Mouse (Mus musculus) ES-E14 (cell line): ENCODE measurements around the gene Nomo1.

Experiments
- CHD2 ChIP-seq: IDR thresholded peaks from 2 replicates; pipeline ENCODE4 v1.6.1; 2014; ENCODE audit warnings: mild to moderate bottlenecking, low read depth, low read length, inconsistent platforms
- HCFC1 ChIP-seq: IDR thresholded peaks from 2 replicates; pipeline ENCODE4 v1.6.1; 2012; ENCODE audit warnings: low read length, inconsistent platforms, borderline replicate concordance; ENCODE audit not compliant: insufficient read depth
- MAFK ChIP-seq: IDR thresholded peaks from 2 replicates; pipeline ENCODE4 v1.6.1; 2014; ENCODE audit warnings: mild to moderate bottlenecking, low read depth, low read length, inconsistent platforms; ENCODE audit not compliant: insufficient read depth
- ZC3H11A ChIP-seq: IDR thresholded peaks from 2 replicates; pipeline ENCODE4 v1.6.1; 2012; ENCODE audit warnings: low read depth, mild to moderate bottlenecking, inconsistent platforms, low read length, borderline replicate concordance
- ZNF384 ChIP-seq: IDR thresholded peaks from 2 replicates; pipeline ENCODE4 v1.6.1; 2012; ENCODE audit warnings: low read depth, low read length, inconsistent platforms

DNA sequence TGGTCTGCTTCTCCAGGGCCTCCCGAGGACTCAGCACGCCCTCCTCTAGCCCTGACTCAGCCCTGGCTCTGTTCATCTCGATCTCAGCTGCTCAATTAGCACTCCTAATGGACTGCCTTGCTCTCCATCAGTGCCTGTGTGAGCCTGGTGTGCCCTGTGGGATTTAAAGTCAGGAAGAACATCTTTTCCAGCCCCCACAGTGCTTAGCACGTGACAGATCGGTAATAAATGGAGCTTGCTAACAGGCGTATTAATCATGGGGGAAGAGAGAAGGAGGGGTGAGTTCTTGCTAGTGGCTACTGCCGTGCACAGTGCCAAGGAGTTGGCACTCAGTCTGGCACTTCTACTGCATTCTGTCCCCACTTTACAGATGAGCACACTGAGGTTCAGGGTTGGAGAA is 94.7 kb downstream of the Nomo1 start:
- TF ChIP-seq MAFK, result no peak
- TF ChIP-seq ZC3H11A, result no peak
- no peak for TF ChIP-seq ZNF384
- no peak for TF ChIP-seq HCFC1
- TF ChIP-seq CHD2, result no peak
